Mouse (Mus musculus) spleen, adult 12 weeks (tissue): ENCODE data around the gene Rasgrf2.
A peak's percentile ranks its signal among the peaks of the same experiment; 100 is the strongest.

ENCODE experiments used
- DNase-seq: peaks from one replicate; pipeline ENCODE4 v3.0.0; 2022; ENCODE audit warnings: low spot score

Rasgrf2 gene

GRCm38 (mm10) chr13:92041584-92042563 lies 89.6 kb downstream of the Rasgrf2 start:
- no peak for DNase-seq

GRCm38 (mm10) chr13:92030364-92031057 lies 100.9 kb downstream of the Rasgrf2 start:
- peak; percentile 22 for DNase-seq

- DNase-seq: no peak
Measured at GRCm38 (mm10) chr13:92029666-92030065, 101.8 kb downstream of the Rasgrf2 start.

- no peak for DNase-seq
Measured at GRCm38 (mm10) chr13:92027951-92028350, 103.5 kb downstream of the Rasgrf2 start.

GRCm38 (mm10) chr13:92026651-92027050 lies 104.8 kb downstream of the Rasgrf2 start:
- DNase-seq: no peak

GRCm38 (mm10) chr13:92025124-92025523 lies 106.3 kb downstream of the Rasgrf2 start:
- DNase-seq: no peak

- DNase-seq: no peak
Measured at GRCm38 (mm10) chr13:92022202-92022601, 109.3 kb downstream of the Rasgrf2 start.

GRCm38 (mm10) chr13:91996929-91997328 lies 134.5 kb downstream of the Rasgrf2 start:
- DNase-seq: no peak

- no peak for DNase-seq
Measured at GRCm38 (mm10) chr13:91991412-91991811, 140.0 kb downstream of the Rasgrf2 start.

- no peak for DNase-seq
Measured at GRCm38 (mm10) chr13:91990709-91991284, 140.7 kb downstream of the Rasgrf2 start.

GRCm38 (mm10) chr13:91988378-91988777 lies 143.1 kb downstream of the Rasgrf2 start:
- DNase-seq: no peak

GRCm38 (mm10) chr13:91986958-91987357 lies 144.5 kb downstream of the Rasgrf2 start:
- DNase-seq: no peak

- no peak for DNase-seq
Measured at GRCm38 (mm10) chr13:91985915-91986589, 145.4 kb downstream of the Rasgrf2 start.

GRCm38 (mm10) chr13:91985019-91985418 lies 146.4 kb downstream of the Rasgrf2 start:
- no peak for DNase-seq

- DNase-seq: no peak
Measured at GRCm38 (mm10) chr13:91982080-91982479, 149.4 kb downstream of the Rasgrf2 start.

GRCm38 (mm10) chr13:91981414-91981813 lies 150.0 kb downstream of the Rasgrf2 start:
- DNase-seq: no peak

- no peak for DNase-seq
Measured at GRCm38 (mm10) chr13:91976971-91977370, 154.5 kb downstream of the Rasgrf2 start.

GRCm38 (mm10) chr13:91976541-91976940 lies 154.9 kb downstream of the Rasgrf2 start:
- no peak for DNase-seq

- no peak for DNase-seq
Measured at GRCm38 (mm10) chr13:91974154-91974553, 157.3 kb downstream of the Rasgrf2 start.

GRCm38 (mm10) chr13:91971246-91971645 lies 160.2 kb downstream of the Rasgrf2 start:
- DNase-seq: no peak

- DNase-seq: no peak
Measured at GRCm38 (mm10) chr13:91956474-91956873, 175.0 kb downstream of the Rasgrf2 start.

- DNase-seq: no peak
Measured at GRCm38 (mm10) chr13:91955646-91956045, 175.8 kb downstream of the Rasgrf2 start.
